Mouse (Mus musculus): ENCODE results near the gene Ccni.

- no peak for TF ChIP-seq CHD2 (IDR thresholded peaks at IDR 0.05; ENCODE audit: low read length)
- TF ChIP-seq EP300 (IDR thresholded peaks at IDR 0.05; ENCODE audit: low read length): no peak
- no peak for TF ChIP-seq POLR2A (IDR thresholded peaks at IDR 0.05; ENCODE audit: low read depth, low read length)
- no peak for TF ChIP-seq KAT2A (IDR thresholded peaks at IDR 0.05; ENCODE audit: insufficient replicate concordance, low read length)
- no peak for TF ChIP-seq E2F4 (IDR thresholded peaks at IDR 0.05; ENCODE audit: insufficient replicate concordance, low read depth, low read length)
- no peak for TF ChIP-seq POLR2AphosphoS2 (IDR thresholded peaks at IDR 0.05; ENCODE audit: low read depth, low read length)
- TF ChIP-seq MAFK (IDR thresholded peaks at IDR 0.05; ENCODE audit: insufficient replicate concordance, low read length): no peak
- no peak for TF ChIP-seq ZKSCAN1 (IDR thresholded peaks at IDR 0.05; ENCODE audit: borderline replicate concordance, low read depth, low read length)
- TF ChIP-seq ETS1 (conservative IDR thresholded peaks at IDR 0.05; ENCODE audit: low read depth, low read length): no peak
- TF ChIP-seq CTCF (conservative IDR thresholded peaks at IDR 0.05 in 1 of 2, IDR thresholded peaks at IDR 0.05 in 1 of 2; ENCODE audit: low read depth in 2 of 2, low read length in 2 of 2): no peak
- no peak for TF ChIP-seq TCF12 (IDR thresholded peaks at IDR 0.05; ENCODE audit: low read depth, low read length)
- TF ChIP-seq ZMIZ1 (IDR thresholded peaks at IDR 0.05; ENCODE audit: low read depth, low read length): no peak
- no peak for TF ChIP-seq ZC3H11A (IDR thresholded peaks at IDR 0.05; ENCODE audit: low read depth, low read length)
These were observed 43.8 kb upstream of the Ccni start for GRCm38 (mm10) chr5:93249940-93250578.

Data from CH12.LX (cell line).